Mouse (Mus musculus): ENCODE data around the gene Crhr1. TPM values are rescaled to one million over a fixed set of nuclear protein-coding genes. Genes with fewer than 3 reads are reported as not detected.
A peak's percentile ranks its signal among the peaks of the same experiment; 100 is the strongest.

The Crhr1 gene
- 2.2 and 2.3 TPM in 2 replicates for polyA plus RNA-seq (2015; fragmentation: Nextera tagmentation; extraction: Ambion mirVana)

DNA sequence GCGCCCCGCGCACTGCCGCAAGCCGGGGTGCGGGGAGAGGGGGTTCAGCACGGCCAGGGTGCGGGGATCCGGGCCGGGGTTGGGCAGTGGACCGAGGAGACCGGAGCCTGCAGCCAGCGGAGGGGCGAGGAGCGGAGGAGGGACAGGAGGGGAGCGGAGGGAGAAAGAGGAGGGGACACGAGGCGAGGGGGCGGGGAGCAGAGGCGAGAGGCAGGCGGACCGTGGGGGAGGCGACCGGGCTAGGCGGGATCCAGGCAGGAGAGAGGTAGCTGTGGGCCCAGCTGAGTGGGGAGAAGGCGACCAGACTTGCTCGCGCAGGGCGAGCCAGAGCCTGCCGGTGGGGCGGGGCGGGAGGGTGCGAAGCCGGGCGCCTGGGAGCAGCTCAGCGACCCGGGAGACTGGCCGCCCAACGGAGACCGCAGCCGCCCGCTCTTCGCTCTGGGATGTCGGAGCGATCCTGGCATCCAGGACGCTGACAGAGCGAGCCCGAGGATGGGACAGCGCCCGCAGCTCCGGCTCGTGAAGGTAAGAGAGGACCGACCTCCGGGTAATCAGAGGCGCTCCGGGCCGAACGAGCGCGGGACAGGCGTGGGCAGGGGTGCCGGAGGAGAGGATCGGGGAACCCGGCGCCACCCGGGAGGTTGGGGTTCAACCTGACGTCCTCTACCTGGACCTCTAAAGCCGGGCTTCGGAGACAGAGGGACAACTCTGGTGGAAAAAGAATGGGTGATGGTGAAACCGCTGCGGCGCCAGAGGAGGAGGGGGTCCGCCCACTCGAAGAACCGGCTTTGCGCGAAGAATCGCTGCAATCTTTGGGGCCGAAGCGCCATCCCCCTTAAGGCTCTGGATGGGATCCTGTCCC, at the start of gene Crhr1:
TSS of gene Crhr1 (plus strand) at position 276 of the 862 bp plus-strand sequence.
- ATAC-seq, result peak; percentile 81
- WGBS, result under 1% methylated on average over 78 of the region's 80 CpGs
- Histone ChIP-seq H3K27ac (peak within 1 kb of the TSS; percentile 55; the same call in 1 of the 2 replicates), H3K4me3 (replicated peaks) (peak within 1 kb of the TSS; percentile 66), H3K4me2 (replicated peaks) (peak within 1 kb of the TSS; percentile 77), H3K27me3 (peaks cover 66% of the 10 kb centered on the region), H3K9ac (replicated peaks) (peak within 1 kb of the TSS; percentile 75), H3K9me3 (no peaks in the 10 kb centered on the region), H3K36me3 (no peaks in the 10 kb centered on the region), H3K4me1 (replicated peaks) (peaks cover 21% of the 10 kb centered on the region)

DNA sequence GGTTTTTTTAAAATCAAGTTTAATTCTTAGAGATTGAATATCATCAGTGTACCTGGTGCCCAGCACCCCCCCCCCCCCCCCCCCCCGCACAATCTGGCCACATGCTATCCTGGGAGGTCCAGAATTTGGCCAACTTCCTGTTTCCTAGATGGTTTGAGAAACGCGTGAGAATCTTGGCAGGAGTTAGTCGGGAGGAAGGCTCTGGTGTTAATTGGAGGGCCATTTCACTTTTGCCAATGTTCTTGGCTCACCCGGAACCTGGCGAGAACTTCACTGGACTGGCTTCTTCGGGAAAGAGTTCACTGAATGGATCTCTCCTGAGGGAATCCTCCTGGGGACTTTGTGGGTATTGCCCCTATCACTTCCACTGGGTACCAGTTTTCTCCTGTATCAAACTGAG, 49.4 kb upstream of the Crhr1 start:
- WGBS, result 96% methylated on average over 6 of the region's 7 CpGs
- peaks cover 1% of the 10 kb centered on the region; the same call in 1 of the 2 replicates for H3K4me1 ChIP-seq (replicated peaks)
- H3K9me3 ChIP-seq, result no peaks in the 10 kb centered on the region
- H3K9ac ChIP-seq (replicated peaks), result no peak overlapping the region
- no peak overlapping the region for H3K4me2 ChIP-seq (replicated peaks)
- no peak overlapping the region for H3K27ac ChIP-seq
- no peak overlapping the region for H3K4me3 ChIP-seq (replicated peaks)
- H3K36me3 ChIP-seq, result no peaks in the 10 kb centered on the region
- no peak for ATAC-seq
- H3K27me3 ChIP-seq, result no peaks in the 10 kb centered on the region

DNA sequence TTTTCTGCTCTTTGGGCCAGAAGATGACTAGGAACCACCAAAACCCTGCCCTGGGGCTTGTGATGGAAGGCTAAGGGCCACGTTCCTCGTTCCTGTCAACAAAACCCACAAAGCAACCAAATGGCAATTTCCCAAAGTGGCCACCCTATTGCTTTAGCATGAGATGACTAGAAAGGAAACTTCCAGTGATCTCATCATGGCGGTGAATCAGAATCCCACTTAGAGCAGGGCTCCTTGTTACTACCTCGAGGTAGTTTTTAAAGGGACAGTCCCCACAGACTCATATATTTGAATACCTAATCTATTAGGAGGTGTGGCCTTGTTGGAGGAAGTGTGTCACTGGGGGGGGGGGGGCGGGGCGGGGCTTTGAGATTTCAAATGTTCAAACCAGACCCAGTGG, 48.9 kb upstream of the Crhr1 start:
- Histone ChIP-seq H3K27ac (no peak overlapping the region), H3K9me3 (no peaks in the 10 kb centered on the region), H3K36me3 (no peaks in the 10 kb centered on the region), H3K9ac (replicated peaks) (no peak overlapping the region), H3K27me3 (no peaks in the 10 kb centered on the region), H3K4me2 (replicated peaks) (no peak overlapping the region), H3K4me1 (replicated peaks) (peaks cover 6% of the 10 kb centered on the region; the same call in 1 of the 2 replicates), H3K4me3 (replicated peaks) (no peak overlapping the region)
- WGBS, result 70% methylated on average over 6 of the region's 6 CpGs
- ATAC-seq, result no peak

DNA sequence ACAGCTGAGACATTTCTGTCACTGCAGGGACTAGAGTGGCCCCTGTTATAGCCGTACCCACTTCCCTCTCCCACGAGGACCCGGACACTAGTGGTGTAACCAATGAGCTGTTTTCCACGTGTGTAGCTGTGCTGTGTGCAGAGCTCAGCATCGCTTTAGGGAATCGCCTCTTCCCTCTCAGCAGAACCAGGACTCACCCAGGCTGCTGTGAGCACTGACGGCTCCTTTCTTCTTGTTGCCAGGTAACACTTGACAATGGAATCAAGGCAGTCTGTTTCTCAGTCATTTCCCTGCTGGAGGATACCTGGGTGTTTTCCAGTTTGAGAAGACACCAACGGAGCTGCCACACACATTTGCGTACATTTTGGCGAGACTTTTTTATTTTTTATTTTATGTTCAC, 44.1 kb upstream of the Crhr1 start:
- no peak overlapping the region for H3K9ac ChIP-seq (replicated peaks)
- 0 out of 2 replicates have a peak, but pooled peaks have one; percentile 34 for ATAC-seq
- H3K4me2 ChIP-seq (replicated peaks), result no peak overlapping the region
- 36% methylated on average over 10 of the region's 10 CpGs for WGBS
- H3K27ac ChIP-seq, result no peak overlapping the region
- peaks cover 7% of the 10 kb centered on the region; the same call in 1 of the 2 replicates for H3K4me1 ChIP-seq (replicated peaks)
- no peaks in the 10 kb centered on the region for H3K9me3 ChIP-seq
- no peaks in the 10 kb centered on the region for H3K36me3 ChIP-seq
- H3K27me3 ChIP-seq, result no peaks in the 10 kb centered on the region
- no peak overlapping the region for H3K4me3 ChIP-seq (replicated peaks)

DNA sequence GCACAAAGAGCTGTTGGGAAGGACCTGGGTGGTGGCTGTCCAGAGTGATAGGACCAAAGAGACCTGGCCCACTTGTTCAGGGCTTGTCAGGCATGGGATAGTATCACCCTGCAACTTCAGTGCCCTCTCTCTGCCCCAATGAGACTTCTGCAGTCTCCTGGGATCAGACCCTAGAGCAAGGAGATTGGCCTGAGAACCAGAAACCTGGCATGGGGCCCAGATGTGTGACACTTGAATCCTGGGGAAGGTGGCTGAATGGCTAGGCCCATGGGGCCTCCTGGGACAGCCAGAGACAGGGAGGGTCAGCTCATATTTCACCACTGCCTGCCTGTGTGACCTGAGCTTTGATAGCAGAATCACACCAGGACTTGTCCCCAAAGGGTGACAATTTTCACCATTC, 41.9 kb upstream of the Crhr1 start:
- H3K36me3 ChIP-seq, result no peaks in the 10 kb centered on the region
- H3K4me3 ChIP-seq (replicated peaks), result no peak overlapping the region
- no peak for ATAC-seq
- H3K9ac ChIP-seq (replicated peaks), result no peak overlapping the region
- no peaks in the 10 kb centered on the region for H3K27me3 ChIP-seq
- H3K9me3 ChIP-seq, result no peaks in the 10 kb centered on the region
- no peak overlapping the region for H3K27ac ChIP-seq
- no peak overlapping the region for H3K4me2 ChIP-seq (replicated peaks)
- H3K4me1 ChIP-seq (replicated peaks), result peaks cover 7% of the 10 kb centered on the region; the same call in 1 of the 2 replicates

DNA sequence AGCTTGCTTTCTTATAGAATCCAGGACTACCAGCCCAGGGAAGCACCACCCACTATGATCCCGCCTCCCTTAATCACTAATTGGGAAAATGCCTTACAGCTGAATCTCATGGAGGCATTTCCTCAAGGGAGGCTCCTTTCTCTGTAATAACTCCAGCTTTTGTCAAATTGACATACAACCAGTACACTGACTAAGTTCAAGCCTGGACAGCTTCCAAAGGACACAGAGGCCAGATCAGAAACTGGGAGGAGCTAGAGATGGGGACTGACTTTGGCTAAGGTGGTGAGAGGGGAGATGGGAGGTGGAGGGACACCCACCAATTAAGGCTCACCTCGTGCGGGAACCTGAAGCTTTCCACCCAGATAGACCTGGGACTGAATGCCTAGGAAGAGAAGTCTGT, 37.5 kb upstream of the Crhr1 start:
- no peaks in the 10 kb centered on the region for H3K36me3 ChIP-seq
- no peak overlapping the region for H3K4me3 ChIP-seq (replicated peaks)
- H3K9ac ChIP-seq (replicated peaks), result no peak overlapping the region
- no peak overlapping the region for H3K4me2 ChIP-seq (replicated peaks)
- no peak overlapping the region for H3K27ac ChIP-seq
- no peaks in the 10 kb centered on the region for H3K4me1 ChIP-seq (replicated peaks)
- no peak for ATAC-seq
- 75% methylated on average over 3 of the region's 3 CpGs for WGBS
- H3K9me3 ChIP-seq, result no peaks in the 10 kb centered on the region
- H3K27me3 ChIP-seq, result no peaks in the 10 kb centered on the region

DNA sequence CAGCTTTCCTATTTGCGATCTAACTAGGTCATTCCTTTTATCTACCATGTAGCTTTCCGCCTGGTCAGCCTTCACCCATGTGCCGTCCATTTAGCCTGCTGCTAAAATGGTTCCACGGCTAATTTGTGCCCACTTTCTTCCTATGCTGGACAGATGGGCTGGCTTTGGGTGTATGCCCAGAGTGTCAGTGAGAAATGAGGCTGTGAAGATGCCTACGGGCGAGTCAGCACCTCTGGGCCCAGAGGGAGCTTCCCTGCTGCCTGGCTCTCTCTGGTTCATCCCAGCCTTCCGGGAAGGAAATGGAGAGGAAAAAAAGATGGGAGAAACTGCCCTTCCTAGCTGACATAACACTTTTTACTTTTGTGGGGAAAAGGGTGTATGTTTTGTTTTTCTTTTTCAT, 36.1 kb upstream of the Crhr1 start:
- no peaks in the 10 kb centered on the region for H3K36me3 ChIP-seq
- 87% methylated on average over 7 of the region's 7 CpGs for WGBS
- no peak overlapping the region for H3K9ac ChIP-seq (replicated peaks)
- no peak for ATAC-seq
- H3K27me3 ChIP-seq, result no peaks in the 10 kb centered on the region
- H3K4me1 ChIP-seq (replicated peaks), result no peaks in the 10 kb centered on the region
- H3K27ac ChIP-seq, result no peak overlapping the region
- H3K4me2 ChIP-seq (replicated peaks), result no peak overlapping the region
- no peaks in the 10 kb centered on the region for H3K9me3 ChIP-seq
- no peak overlapping the region for H3K4me3 ChIP-seq (replicated peaks)

DNA sequence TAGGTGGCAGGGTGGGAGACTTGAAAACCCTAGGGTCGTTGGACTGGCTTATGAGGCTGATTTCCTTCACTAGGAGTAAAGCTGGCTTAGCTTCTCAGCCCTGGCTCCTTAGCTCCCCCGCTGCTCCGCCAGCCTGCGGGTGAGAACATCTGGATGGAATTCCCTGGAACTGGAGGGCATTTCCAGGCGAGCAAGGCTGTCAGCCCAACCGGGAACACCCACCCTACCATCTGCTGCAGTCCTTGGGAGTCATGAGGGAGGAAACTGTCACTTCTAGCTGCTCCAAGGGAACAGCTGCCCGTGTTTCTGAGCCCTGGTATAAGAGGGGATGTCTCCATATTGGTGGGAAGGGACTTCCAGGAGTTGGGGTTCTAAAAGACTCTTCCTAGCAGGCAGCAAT, 33.1 kb upstream of the Crhr1 start:
- Histone ChIP-seq H3K9ac (replicated peaks) (no peak overlapping the region), H3K36me3 (no peaks in the 10 kb centered on the region), H3K4me3 (replicated peaks) (no peak overlapping the region), H3K9me3 (no peaks in the 10 kb centered on the region), H3K27ac (no peak overlapping the region), H3K4me1 (replicated peaks) (peaks cover 14% of the 10 kb centered on the region), H3K4me2 (replicated peaks) (no peak overlapping the region), H3K27me3 (no peaks in the 10 kb centered on the region)
- no peak for ATAC-seq
- WGBS, result 46% methylated on average over 7 of the region's 7 CpGs

DNA sequence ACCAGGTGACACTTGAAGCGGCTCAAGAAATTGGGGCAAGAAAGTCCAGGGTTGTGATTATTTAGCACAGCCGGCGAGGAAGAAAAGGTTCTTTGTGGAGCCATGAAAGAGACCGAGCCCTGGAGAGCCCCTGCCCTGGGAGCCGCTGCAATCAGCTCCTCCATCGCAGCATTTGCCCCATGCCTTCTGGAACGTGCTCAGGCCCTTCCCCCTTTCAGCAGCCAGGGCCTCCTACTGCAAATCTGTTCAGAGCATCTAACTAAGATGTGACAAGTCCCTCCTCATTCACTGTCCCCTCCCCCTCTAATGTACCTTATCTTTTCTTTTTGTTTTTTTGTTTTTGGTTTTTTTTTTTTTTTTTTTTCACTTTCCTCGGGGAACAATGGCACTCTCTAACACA, 30.0 kb upstream of the Crhr1 start:
- no peak for ATAC-seq
- 11% methylated on average over 8 of the region's 8 CpGs for WGBS
- Histone ChIP-seq H3K27me3 (no peaks in the 10 kb centered on the region), H3K4me2 (replicated peaks) (no peak overlapping the region), H3K4me3 (replicated peaks) (no peak overlapping the region), H3K4me1 (replicated peaks) (peaks cover 45% of the 10 kb centered on the region), H3K27ac (no peak overlapping the region), H3K9me3 (no peaks in the 10 kb centered on the region), H3K36me3 (no peaks in the 10 kb centered on the region), H3K9ac (replicated peaks) (no peak overlapping the region)

DNA sequence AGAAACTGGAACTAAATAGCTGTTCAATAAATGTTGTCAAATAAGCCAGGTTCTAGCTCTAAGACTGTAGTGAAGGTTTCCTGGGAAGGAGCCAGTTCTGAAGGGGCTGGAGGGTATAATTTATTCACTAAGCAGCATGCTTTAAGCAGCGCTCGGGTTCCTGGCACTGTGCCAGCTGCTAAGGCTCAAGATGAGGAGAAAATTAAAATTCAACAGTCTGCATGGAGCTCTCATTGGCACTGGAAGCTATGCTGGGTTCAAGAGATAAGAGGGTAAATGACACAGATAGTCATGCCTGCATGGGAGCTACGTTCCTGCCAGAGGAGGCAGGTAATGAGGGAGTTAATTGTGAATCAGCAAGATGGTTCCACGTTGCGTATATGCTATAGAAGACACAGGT, 26.3 kb upstream of the Crhr1 start:
- peak; percentile 71 for ATAC-seq
- Histone ChIP-seq H3K27ac (peak overlapping the region; percentile 72), H3K4me2 (replicated peaks) (no peak overlapping the region), H3K9ac (replicated peaks) (no peak overlapping the region), H3K27me3 (peaks cover 3% of the 10 kb centered on the region; the same call in 1 of the 2 replicates), H3K9me3 (no peaks in the 10 kb centered on the region), H3K4me3 (replicated peaks) (no peak overlapping the region), H3K36me3 (no peaks in the 10 kb centered on the region), H3K4me1 (replicated peaks) (peaks cover 48% of the 10 kb centered on the region)
- 28% methylated on average over 5 of the region's 5 CpGs for WGBS

DNA sequence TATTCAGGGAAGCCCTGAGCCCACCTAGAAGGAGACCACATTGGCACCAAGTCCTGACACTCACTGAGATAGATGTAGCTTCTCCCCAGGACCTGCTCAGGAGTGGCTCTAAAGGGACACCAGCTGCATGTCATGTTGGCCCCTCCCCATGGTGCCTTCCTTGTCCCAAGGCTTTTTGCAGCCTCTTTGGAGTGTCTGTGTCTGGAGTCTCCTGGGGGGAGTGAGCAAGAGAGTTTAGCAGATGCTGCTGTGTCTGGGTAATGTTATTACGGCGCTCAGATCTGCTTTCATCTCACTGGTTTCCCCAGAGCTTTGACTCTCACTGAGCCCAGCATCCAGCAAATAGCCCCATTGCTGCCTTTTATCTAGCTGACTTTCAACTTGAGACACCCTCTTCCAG, 25.7 kb upstream of the Crhr1 start:
- Histone ChIP-seq H3K4me3 (replicated peaks) (no peak overlapping the region), H3K4me2 (replicated peaks) (no peak overlapping the region), H3K9ac (replicated peaks) (no peak overlapping the region), H3K27ac (peak overlapping the region; percentile 72), H3K36me3 (no peaks in the 10 kb centered on the region), H3K9me3 (no peaks in the 10 kb centered on the region), H3K27me3 (peaks cover 3% of the 10 kb centered on the region; the same call in 1 of the 2 replicates), H3K4me1 (replicated peaks) (peaks cover 48% of the 10 kb centered on the region)
- ATAC-seq, result peak; percentile 47
- WGBS, result 44% methylated on average over 2 of the region's 2 CpGs

DNA sequence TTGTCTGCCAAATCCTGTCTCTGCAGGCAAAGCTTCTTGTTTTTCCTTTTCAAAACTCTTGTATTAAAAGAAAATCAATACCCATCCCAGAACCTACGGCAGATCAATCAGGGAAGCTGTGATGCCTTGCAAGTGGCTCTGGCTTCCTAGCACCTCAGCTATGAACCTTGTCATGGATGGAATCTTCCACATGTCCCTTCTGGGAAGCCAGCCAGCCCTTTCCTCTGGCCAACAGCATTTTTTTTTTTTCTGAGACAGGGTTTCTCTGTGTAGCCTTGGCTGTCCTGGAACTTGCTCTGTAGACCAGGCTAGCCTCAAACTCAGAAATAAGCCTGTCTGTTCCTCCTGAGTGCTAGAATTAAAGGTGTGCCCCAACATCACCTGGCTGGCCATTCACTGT, 22.3 kb upstream of the Crhr1 start:
- Histone ChIP-seq H3K27ac (no peak overlapping the region), H3K36me3 (no peaks in the 10 kb centered on the region), H3K4me2 (replicated peaks) (no peak overlapping the region), H3K9ac (replicated peaks) (no peak overlapping the region), H3K9me3 (no peaks in the 10 kb centered on the region), H3K4me1 (replicated peaks) (peaks cover 25% of the 10 kb centered on the region), H3K27me3 (peaks cover 3% of the 10 kb centered on the region; the same call in 1 of the 2 replicates), H3K4me3 (replicated peaks) (no peak overlapping the region)
- 93% methylated on average over 1 of the region's 1 CpGs for WGBS
- ATAC-seq, result no peak
